Mouse (Mus musculus) heart, embryonic 10.5 days (tissue): ENCODE measurements around the gene Itgb5. TPM values are rescaled to one million over a fixed set of nuclear protein-coding genes. Genes with fewer than 3 reads are reported as not detected.
A peak's percentile ranks its signal among the peaks of the same experiment; 100 is the strongest.

Experiments used
- DNase-seq: peaks from one replicate; pipeline ENCODE4 v3.0.0-alpha.2; 2017; ENCODE audit warnings: low spot score
- H3K27ac ChIP-seq: fragments of 300-500 bp; sonication (generic); 2 replicates; pipeline ENCODE4 v1.5.1; 2016; ENCODE audit warnings: mild to moderate bottlenecking
- H3K27me3 ChIP-seq: fragments of 300-500 bp; sonication (generic); 2 replicates; pipeline ENCODE4 v1.6.1; 2016; ENCODE audit warnings: mild to moderate bottlenecking; ENCODE audit not compliant: poor library complexity, insufficient read depth, severe bottlenecking
- H3K36me3 ChIP-seq: fragments of 300-500 bp; sonication (generic); 2 replicates; pipeline ENCODE4 v1.6.1; 2016; ENCODE audit warnings: mild to moderate bottlenecking, moderate library complexity
- H3K4me1 ChIP-seq: fragments of 300-500 bp; sonication (generic); 2 replicates; pipeline ENCODE4 v1.6.1; 2016; ENCODE audit warnings: mild to moderate bottlenecking
- H3K4me3 ChIP-seq: fragments of 300-500 bp; sonication (generic); 2 replicates; pipeline ENCODE4 v1.5.1; 2016; ENCODE audit warnings: mild to moderate bottlenecking, moderate library complexity
- H3K9me3 ChIP-seq: fragments of 300-500 bp; sonication (generic); 2 replicates; pipeline ENCODE4 v1.6.1; 2016; ENCODE audit warnings: mild to moderate bottlenecking, moderate library complexity
- WGBS: fragments of 180-500 bp; shearing (Covaris S2); methylation state at CpG from one replicate; pipeline ENCODE4 v1.1.7; 2016; 5-methylcytosine and 5-hydroxymethylcytosine counted together
- polyA plus RNA-seq: library from polyadenylated mRNA; unstranded; fragments of >200 nt; fragmentation: Nextera tagmentation; extraction: Ambion mirVana; gene quantifications from 2 replicates; pipeline ENCODE4 v1.2.1, GENCODE M21; 2016

Itgb5 gene
- polyA plus RNA-seq, 1 experiment from 2014 or later: 35.0 TPM

DNA sequence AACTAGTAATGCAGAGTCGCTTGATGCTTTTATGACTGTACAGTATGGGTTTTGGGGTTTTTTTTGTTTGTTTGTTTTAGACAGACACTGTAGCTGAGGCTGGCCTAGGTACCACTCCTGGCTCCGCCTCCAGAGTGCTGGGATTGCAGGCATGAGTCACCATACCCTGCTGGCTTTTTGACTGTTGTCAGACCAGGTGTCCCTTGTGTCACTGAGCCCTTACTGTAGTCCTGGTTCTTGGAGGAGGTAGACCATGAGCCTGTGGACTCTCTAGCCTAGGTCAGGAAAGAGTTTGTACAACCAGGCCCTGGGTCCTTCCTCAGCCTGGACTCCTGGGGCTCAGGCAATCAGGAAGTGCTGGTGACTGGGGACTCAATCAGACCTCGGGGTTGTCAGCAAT lies 7.7 kb downstream of the Itgb5 start:
- no peaks in the 10 kb centered on the region for H3K27me3 ChIP-seq
- peaks cover 54% of the 10 kb centered on the region for H3K4me1 ChIP-seq
- DNase-seq: no peak
- H3K36me3 ChIP-seq: 0 out of 2 replicates have a peak, but pooled peaks cover 3% of the 10 kb centered on the region
- 0 out of 2 replicates have a peak overlapping the region, but pooled peaks have one; percentile 17 for H3K27ac ChIP-seq
- no peak overlapping the region for H3K4me3 ChIP-seq
- 67% methylated on average over 3 of the region's 3 CpGs for WGBS
- H3K9me3 ChIP-seq: no peaks in the 10 kb centered on the region

DNA sequence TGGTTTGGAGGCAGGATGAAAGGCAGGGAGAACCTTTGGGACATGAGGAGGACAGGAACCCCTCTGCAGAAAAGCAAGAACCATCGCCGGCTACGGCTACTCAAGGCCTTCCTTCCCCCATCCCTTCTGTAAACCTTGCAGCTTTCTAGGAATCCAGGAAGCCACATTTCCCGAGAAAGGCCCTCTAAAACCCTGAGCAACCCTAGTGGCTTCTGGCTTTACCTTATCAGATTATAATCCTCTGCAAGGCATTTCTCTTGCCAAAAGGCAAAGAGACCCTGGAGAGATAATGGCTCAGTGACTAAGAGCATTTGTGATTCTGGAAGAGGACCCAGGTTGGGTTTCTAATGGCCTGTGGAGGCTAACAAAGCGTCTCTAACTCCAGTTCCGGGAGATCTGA lies 11.2 kb downstream of the Itgb5 start:
- H3K4me1 ChIP-seq: peaks cover 32% of the 10 kb centered on the region
- no peaks in the 10 kb centered on the region for H3K27me3 ChIP-seq
- no peaks in the 10 kb centered on the region for H3K9me3 ChIP-seq
- WGBS: 34% methylated on average over 6 of the region's 6 CpGs
- 0 out of 2 replicates have a peak, but pooled peaks cover 3% of the 10 kb centered on the region for H3K36me3 ChIP-seq
- no peak for DNase-seq
- 0 out of 2 replicates have a peak overlapping the region, but pooled peaks have one; percentile 52 for H3K27ac ChIP-seq
- no peak overlapping the region for H3K4me3 ChIP-seq

DNA sequence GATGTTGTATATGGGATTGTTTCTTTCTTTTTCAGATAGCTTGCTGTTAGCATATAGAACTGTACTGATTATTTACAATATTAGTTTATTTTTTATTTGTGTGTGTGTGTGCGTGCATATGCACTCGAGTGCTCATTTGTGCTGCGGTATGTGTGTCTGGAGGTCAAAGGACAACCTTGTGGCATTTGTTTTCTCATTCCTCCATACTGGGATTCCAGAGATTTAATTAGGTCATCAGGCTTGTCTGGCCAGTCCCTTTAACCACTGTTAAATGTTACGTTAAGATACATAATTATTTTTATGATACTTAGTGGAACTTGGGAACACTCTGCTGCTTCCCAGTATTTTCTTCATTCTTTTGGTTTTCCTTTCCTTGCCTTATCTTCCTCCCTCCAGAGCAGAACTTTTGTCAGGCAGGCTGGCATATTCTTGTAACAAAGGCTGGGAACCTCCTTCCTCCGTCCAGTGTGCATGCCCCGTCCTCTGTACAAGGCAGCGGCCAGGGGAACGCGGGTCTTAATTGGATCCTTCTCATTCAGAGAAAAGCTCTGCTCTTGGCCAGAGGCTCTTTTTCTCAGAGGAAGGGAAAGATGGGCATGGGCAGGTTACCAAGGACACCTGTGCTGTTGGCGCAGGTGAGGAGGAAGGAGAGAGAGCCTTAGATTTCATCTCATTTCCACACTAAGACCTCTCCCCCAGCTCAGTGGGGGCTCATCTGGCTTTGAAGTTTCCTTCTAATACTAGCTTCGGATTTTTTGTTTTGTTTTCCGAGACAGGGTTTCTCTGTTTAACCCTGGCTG lies 12.8 kb downstream of the Itgb5 start:
- Histone ChIP-seq H3K36me3 (peaks cover 11% of the 10 kb centered on the region), H3K27ac (0 out of 2 replicates have a peak overlapping the region, but pooled peaks have one; percentile 10), H3K9me3 (no peaks in the 10 kb centered on the region), H3K27me3 (no peaks in the 10 kb centered on the region), H3K4me1 (peaks cover 21% of the 10 kb centered on the region), H3K4me3 (no peak overlapping the region)
- 76% methylated on average over 12 of the region's 12 CpGs for WGBS
- no peak for DNase-seq

DNA sequence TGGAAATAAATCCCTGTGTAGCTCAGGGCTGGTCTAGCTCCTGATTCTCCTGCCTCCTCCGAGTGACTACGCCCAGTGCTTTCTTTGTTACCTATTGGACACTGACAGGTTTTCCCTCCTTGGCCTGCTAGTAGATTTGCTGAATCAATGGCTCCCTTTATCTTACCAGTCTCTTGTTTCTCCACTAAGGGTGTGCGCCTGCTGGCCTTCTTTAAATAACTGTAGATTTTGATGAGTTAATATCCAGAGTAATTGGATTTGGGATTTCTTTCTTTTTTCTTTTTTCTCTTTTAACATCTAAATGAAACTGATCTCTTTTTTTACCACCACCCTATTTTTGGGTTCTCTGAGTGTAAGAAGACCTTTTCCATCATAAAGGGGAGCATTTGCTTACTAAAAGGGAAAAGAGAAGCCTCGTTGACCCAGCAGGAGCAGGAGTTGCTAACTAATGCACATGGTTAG lies 14.7 kb downstream of the Itgb5 start:
- no peak overlapping the region for H3K27ac ChIP-seq

DNA sequence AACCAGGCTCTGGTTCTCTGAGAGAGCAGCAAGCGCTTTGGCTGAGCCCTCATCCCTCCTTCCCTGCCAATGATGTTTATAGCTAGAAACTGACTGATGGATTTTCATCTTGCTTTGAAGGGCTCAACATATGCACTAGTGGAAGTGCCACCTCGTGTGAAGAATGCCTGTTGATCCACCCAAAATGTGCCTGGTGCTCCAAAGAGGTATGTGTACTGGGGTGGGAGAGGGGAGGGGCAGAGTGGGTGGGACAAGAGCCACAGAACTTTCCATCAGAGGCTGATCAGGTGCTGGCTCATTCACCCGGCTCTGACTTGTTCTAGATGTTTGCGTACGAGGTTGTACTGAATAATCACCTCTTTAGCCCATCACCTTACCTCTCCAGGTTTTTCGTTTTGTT lies 15.4 kb downstream of the Itgb5 start:
- WGBS: 82% methylated on average over 6 of the region's 6 CpGs

More for the DNA sequence above, 14.7 kb downstream of the Itgb5 start:
- no peak for DNase-seq
- Histone ChIP-seq H3K9me3 (no peaks in the 10 kb centered on the region), H3K36me3 (peaks cover 8% of the 10 kb centered on the region), H3K27me3 (no peaks in the 10 kb centered on the region), H3K4me3 (no peak overlapping the region), H3K4me1 (peaks cover 14% of the 10 kb centered on the region)
- 61% methylated on average over 4 of the region's 4 CpGs for WGBS

DNA sequence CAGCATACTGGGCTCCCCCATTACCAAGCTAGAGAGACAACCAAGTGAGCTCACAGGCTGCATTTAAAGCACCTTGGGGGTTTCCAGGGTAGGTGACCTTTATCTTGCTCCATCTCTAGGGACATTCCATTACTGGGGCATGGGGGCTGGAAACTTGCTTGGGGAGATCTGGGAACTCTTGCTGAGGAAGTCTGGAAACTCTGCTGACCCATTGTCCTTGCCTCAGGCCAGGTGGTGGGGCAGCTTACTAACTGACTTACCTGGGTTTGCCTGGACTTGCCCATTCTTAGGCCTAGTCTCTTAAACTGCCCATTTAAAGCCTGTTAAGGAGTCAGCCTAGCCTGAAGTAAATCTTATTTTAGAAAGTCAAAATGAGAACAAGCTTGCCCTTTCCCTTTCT lies 23.8 kb downstream of the Itgb5 start:
- peaks cover 6% of the 10 kb centered on the region for H3K36me3 ChIP-seq
- H3K9me3 ChIP-seq: no peaks in the 10 kb centered on the region
- no peak for DNase-seq
- no peaks in the 10 kb centered on the region for H3K27me3 ChIP-seq
- no peak overlapping the region for H3K27ac ChIP-seq
- no peak overlapping the region for H3K4me3 ChIP-seq
- no peaks in the 10 kb centered on the region for H3K4me1 ChIP-seq

More for the DNA sequence above, 15.4 kb downstream of the Itgb5 start:
- Histone ChIP-seq H3K4me3 (no peak overlapping the region), H3K4me1 (peaks cover 11% of the 10 kb centered on the region; the same call in 1 of the 2 replicates), H3K9me3 (no peaks in the 10 kb centered on the region), H3K27ac (no peak overlapping the region), H3K27me3 (no peaks in the 10 kb centered on the region), H3K36me3 (peaks cover 8% of the 10 kb centered on the region)
- no peak for DNase-seq

DNA sequence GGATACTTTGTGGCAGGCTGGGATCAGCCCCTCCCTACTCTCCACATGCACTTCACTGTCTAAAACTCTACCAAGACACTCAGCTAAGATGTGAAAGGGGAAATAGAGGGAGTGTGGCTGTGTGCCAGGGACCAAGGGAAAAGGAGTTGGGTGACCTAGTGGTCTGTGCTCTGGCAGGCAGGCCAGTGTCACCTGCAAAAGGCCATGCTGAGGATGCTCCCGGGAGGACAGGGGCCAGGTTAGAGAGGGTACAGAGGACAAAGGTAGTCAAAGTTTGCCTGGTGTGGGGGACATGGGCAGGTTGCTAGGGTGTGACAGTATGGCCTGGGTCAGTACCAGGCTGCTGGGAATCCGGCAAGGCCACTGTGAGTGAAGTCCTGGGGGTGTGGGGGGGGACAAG lies 29.3 kb downstream of the Itgb5 start:
- no peak for DNase-seq
- Histone ChIP-seq H3K4me1 (peaks cover 18% of the 10 kb centered on the region), H3K27ac (peak overlapping the region; percentile 62), H3K4me3 (no peak overlapping the region), H3K36me3 (no peaks in the 10 kb centered on the region), H3K9me3 (no peaks in the 10 kb centered on the region), H3K27me3 (no peaks in the 10 kb centered on the region)
- WGBS: 80% methylated on average over 2 of the region's 2 CpGs

DNA sequence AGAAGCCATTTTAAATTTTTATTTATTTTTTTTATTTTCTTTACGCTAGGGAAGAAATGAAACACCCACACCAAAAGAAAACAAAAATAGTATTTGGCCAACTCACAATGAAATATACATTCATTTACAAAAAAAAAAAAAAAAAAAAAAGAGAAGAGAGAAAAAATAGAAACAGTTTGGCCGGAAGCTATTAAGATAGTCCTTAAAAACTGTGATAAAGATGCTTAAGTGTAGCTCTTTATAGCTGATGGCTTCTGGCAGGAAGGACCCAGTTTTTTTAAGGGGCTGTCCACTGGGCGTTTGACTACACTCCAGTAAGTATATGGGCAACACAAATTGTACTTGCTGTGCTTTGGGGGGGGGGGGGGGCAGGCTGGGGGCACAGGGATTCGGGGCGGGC lies 29.9 kb downstream of the Itgb5 start:
- DNase-seq: no peak
- no peaks in the 10 kb centered on the region for H3K36me3 ChIP-seq
- H3K4me3 ChIP-seq: no peak overlapping the region
- H3K27me3 ChIP-seq: no peaks in the 10 kb centered on the region
- WGBS: 56% methylated on average over 5 of the region's 5 CpGs
- H3K9me3 ChIP-seq: no peaks in the 10 kb centered on the region
- H3K4me1 ChIP-seq: peaks cover 18% of the 10 kb centered on the region
- H3K27ac ChIP-seq: 0 out of 2 replicates have a peak overlapping the region, but pooled peaks have one; percentile 30

DNA sequence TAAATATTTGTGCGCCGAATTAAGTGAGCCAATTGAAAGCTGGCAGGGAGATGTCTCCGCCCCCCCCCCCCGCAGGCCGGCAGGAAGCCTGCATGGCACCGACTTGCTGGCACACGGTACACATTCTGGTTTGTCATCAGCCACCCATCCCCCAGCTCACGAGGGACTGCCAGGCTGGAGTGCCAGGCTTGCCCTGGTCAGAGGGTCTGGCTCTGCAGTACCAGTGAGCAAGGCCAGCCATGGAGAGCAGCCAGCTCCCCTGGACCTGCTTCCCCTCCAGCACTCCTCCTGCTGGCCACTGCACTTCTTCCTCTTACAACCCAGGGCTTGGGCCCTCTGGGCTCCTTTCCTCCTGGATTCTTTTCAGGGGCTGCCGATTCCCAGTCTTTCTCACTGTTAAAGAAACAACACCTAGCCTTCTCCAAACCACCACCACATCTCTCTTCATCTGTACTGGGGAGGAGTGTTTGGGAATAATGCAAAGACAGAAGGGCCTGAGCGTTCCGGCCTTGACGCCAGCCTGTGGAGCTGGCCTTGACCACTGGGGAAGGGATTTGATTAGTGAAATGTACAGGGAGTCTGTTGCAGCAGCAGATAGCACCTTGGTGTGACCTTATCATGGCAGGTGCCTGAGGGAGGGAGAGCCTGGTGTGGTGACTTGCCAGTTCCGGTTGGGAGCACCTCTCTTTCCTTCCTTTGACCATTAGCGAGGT lies 30.7 kb downstream of the Itgb5 start:
- DNase-seq: no peak
- 48% methylated on average over 14 of the region's 14 CpGs for WGBS
- H3K9me3 ChIP-seq: no peaks in the 10 kb centered on the region
- H3K27me3 ChIP-seq: no peaks in the 10 kb centered on the region
- H3K27ac ChIP-seq: peak overlapping the region; percentile 30
- H3K4me3 ChIP-seq: peak overlapping the region; percentile 45
- peaks cover 18% of the 10 kb centered on the region for H3K4me1 ChIP-seq
- no peaks in the 10 kb centered on the region for H3K36me3 ChIP-seq

DNA sequence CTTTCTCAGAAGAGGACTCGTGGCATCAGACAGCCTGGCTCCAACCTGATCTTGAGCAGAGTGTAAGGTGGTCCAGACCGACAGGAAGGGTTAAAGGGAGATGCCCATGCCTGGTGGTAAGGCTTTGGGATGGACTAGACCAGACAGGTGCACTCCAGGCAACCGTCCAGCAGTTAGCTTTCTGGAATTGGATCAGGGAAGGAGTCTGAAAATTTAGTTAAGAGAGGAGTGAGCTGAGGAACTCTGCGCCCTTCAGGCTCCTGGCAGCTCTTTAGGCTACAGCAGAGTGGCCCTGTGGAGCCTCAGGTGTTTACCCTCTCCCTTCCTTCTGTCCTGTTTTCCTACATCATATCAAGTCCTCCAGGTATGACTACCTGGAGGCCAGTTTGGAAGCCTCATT lies 32.9 kb downstream of the Itgb5 start:
- 83% methylated on average over 4 of the region's 4 CpGs for WGBS
- no peak for DNase-seq
- peaks cover 4% of the 10 kb centered on the region; the same call in 1 of the 2 replicates for H3K36me3 ChIP-seq
- H3K4me3 ChIP-seq: no peak overlapping the region
- H3K4me1 ChIP-seq: peaks cover 18% of the 10 kb centered on the region
- H3K27ac ChIP-seq: no peak overlapping the region
- H3K27me3 ChIP-seq: no peaks in the 10 kb centered on the region
- H3K9me3 ChIP-seq: no peaks in the 10 kb centered on the region

DNA sequence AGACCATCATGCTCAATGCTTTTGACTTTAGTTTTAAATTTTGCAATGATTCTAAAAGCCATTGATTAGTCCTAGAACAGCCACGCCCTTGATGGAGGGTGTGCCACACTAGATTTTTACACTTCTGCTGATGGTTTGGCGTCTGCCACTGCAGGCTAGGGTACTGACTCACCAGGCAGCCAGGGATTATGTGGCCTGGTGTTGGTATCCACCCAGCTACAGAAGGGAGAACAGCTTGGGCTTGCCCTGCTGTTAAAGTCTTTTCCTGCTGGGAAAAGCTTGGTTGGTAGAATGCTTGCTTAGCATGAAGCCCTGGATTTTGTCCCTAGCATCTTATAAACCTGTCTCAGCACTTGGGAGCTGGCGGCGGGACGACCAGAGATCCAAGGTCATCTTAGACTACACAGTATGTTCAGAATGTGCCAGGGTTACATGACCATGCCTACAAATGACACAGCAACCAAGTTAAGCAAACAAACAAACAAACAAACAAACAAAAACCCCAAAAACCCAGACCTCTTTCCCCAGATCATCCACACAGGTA lies 33.8 kb downstream of the Itgb5 start:
- Histone ChIP-seq H3K9me3 (no peaks in the 10 kb centered on the region), H3K4me3 (no peak overlapping the region), H3K27me3 (no peaks in the 10 kb centered on the region), H3K36me3 (peaks cover 7% of the 10 kb centered on the region; the same call in 1 of the 2 replicates), H3K4me1 (peaks cover 18% of the 10 kb centered on the region), H3K27ac (no peak overlapping the region)
- DNase-seq: no peak
- 74% methylated on average over 5 of the region's 5 CpGs for WGBS

DNA sequence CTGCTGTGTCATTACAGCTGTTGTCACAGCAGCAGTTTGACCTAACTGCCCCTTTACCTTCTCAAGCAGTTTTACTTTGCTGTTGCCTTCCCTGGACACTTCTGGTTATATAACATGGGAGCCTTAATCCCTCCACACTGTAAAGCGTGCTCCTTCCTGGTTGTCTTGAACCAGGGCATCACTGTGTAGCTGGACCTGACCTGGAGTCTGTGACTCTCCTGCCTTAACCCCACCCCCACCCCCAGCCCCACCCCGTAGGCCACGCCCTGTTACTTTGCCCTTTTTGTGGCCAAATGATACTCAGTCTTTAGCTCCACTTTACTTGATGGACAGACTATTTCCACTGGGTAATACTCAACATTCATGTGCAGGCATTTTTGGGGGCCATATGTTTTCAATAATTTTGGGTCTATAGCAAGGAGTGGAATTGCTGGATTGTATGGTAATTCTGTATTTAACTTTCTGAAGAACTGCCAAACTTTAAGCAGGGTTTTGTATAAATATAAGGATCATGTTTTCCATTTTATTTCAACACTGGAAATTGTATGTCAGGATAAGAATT lies 40.8 kb downstream of the Itgb5 start:
- H3K9me3 ChIP-seq: no peaks in the 10 kb centered on the region
- H3K36me3 ChIP-seq: peaks cover 10% of the 10 kb centered on the region; the same call in 1 of the 2 replicates
- no peak for DNase-seq
- no peak overlapping the region for H3K4me3 ChIP-seq
- no peaks in the 10 kb centered on the region for H3K27me3 ChIP-seq
- H3K4me1 ChIP-seq: peaks cover 24% of the 10 kb centered on the region
- WGBS: 86% methylated on average over 3 of the region's 3 CpGs
- H3K27ac ChIP-seq: no peak overlapping the region
